Mouse (Mus musculus) kidney, postnatal 4 days (tissue): ENCODE results near the gene Rasgef1c.

Experiments used
- DNase-seq, 2 experiments: peaks; one replicate each; pipeline ENCODE4 v3.0.0; 2021; ENCODE audit warnings: mixed read lengths in 2 of 2

Rasgef1c gene

DNA sequence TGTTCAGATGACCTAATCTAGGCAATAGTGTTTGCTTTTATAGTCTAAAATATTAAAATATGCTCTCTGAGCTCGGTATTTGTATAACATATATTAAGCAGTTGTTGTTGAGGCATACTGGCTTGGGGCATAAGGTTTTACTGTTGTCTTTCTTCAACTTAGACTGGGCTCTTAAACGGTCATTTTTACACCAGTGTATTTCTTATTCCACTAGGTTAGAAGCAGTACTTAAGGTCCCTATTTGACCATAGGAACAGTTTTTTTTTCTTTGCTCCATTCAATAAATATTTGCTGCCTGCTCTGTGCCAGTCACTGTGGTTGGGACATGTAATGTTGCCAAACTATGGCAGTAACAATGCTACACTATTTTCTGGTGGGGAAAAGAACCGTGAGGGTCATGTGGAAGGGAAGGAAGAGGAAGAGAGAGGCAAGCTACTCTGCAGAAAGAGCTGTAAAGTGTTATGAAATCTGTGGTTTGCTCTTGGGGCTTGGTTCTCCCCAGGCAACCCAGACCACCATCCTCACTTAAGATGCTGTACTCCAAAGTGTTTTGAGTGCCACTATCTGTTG is 125.0 kb downstream of the Rasgef1c start:
- no peak for DNase-seq

DNA sequence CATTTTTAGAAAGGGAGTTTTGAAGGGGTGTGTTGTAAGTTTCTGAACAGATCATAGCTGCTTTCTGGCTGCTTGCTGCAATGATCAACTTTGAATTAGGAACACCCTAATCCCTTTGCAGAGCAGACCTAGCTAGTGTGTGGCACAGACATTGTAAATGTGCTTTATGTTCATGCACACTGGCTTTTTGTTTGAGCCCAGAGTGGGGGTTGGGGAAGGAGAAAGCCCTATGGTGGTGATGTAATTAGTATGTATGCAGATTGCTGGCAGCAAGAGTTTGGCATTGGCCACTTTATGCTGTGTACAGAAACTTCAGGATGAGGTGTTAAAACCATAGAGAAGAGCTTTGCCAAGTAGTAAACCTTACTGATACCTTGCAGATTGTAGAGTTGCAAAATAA is 126.8 kb downstream of the Rasgef1c start:
- DNase-seq = no peak
